Mouse (Mus musculus) midbrain, embryonic 15.5 days (tissue): ENCODE data around the gene Ppp1r3f. TPM values are rescaled to one million over a fixed set of nuclear protein-coding genes. Genes with fewer than 3 reads are reported as not detected.
A peak's percentile ranks its signal among the peaks of the same experiment; 100 is the strongest.

Source experiments
- ATAC-seq: fragments of 200-750 bp; cut with Nextera tagmentation; replicated peaks from 2 replicates; pipeline ENCODE4 v1.8.0; 2017; ENCODE audit warnings: moderate TSS enrichment
- H3K27ac ChIP-seq: fragments of 300-500 bp; sonication (generic); 2 replicates; pipeline ENCODE4 v1.5.1; 2015; ENCODE audit warnings: mild to moderate bottlenecking, inconsistent platforms
- H3K27me3 ChIP-seq: fragments of 300-500 bp; sonication (generic); replicated peaks from 2 replicates; pipeline ENCODE4 v1.6.1; 2015; ENCODE audit warnings: inconsistent platforms
- H3K36me3 ChIP-seq: fragments of 300-500 bp; sonication (generic); replicated peaks from 2 replicates; pipeline ENCODE4 v1.6.1; 2015; ENCODE audit warnings: inconsistent platforms
- H3K4me1 ChIP-seq: fragments of 300-500 bp; sonication (generic); 2 replicates; pipeline ENCODE4 v1.6.1; 2015; ENCODE audit warnings: inconsistent platforms
- H3K4me2 ChIP-seq: fragments of 300-500 bp; sonication (generic); 2 replicates; pipeline ENCODE4 v1.6.1; 2015; ENCODE audit warnings: inconsistent platforms, mild to moderate bottlenecking, moderate library complexity
- H3K4me3 ChIP-seq: fragments of 300-500 bp; sonication (generic); 2 replicates; pipeline ENCODE4 v1.5.1; 2015; ENCODE audit warnings: mild to moderate bottlenecking, inconsistent platforms
- H3K9ac ChIP-seq: fragments of 300-500 bp; sonication (generic); 2 replicates; pipeline ENCODE4 v1.6.1; 2015; ENCODE audit warnings: mild to moderate bottlenecking, inconsistent platforms
- H3K9me3 ChIP-seq: fragments of 300-500 bp; sonication (generic); 2 replicates; pipeline ENCODE4 v1.6.1; 2016; ENCODE audit warnings: inconsistent platforms
- WGBS: fragments of 180-500 bp; shearing (Covaris S2); methylation state at CpG from one replicate; pipeline ENCODE4 v1.1.7; 2015; ENCODE audit warnings: mixed read lengths; 5-methylcytosine and 5-hydroxymethylcytosine counted together
- polyA plus RNA-seq: library from polyadenylated mRNA; unstranded; fragments of >200 nt; fragmentation: Nextera tagmentation; extraction: Ambion mirVana; gene quantifications from 2 replicates; pipeline ENCODE4 v1.2.1, GENCODE M21; 2015

Gene Ppp1r3f
- polyA plus RNA-seq, 1 experiment from 2014 or later = 7.5 TPM

- Histone ChIP-seq H3K4me3 (no peak overlapping the region), H3K36me3 (no peaks in the 10 kb centered on the region), H3K27me3 (no peaks in the 10 kb centered on the region), H3K9me3 (no peaks in the 10 kb centered on the region), H3K4me1 (no peaks in the 10 kb centered on the region), H3K4me2 (no peak overlapping the region), H3K27ac (no peak overlapping the region), H3K9ac (no peak overlapping the region)
- WGBS = 98% methylated on average over 2 of the region's 2 CpGs
- no peak for ATAC-seq
Measured at GRCm38 (mm10) chrX:7581151-7581550, 7.1 kb upstream of the Ppp1r3f start.

- Histone ChIP-seq H3K4me1 (peaks cover 24% of the 10 kb centered on the region), H3K27me3 (no peaks in the 10 kb centered on the region), H3K4me2 (peak overlapping the region; percentile 46), H3K9me3 (no peaks in the 10 kb centered on the region), H3K9ac (no peak overlapping the region), H3K36me3 (no peaks in the 10 kb centered on the region), H3K4me3 (peak overlapping the region; percentile 54), H3K27ac (peak overlapping the region; percentile 93)
- ATAC-seq = peak; percentile 15
- WGBS = 22% methylated on average over 6 of the region's 6 CpGs
Measured at GRCm38 (mm10) chrX:7574885-7575231, 775 bp upstream of the Ppp1r3f start.

GRCm38 (mm10) chrX:7573176-7574086 is 652 bp downstream of the Ppp1r3f start, which contains the start of gene Foxp3:
Gene Foxp3, plus strand, starts transcription at chrX:7573644.
- peak; percentile 8 for ATAC-seq
- peak within 1 kb of the TSS; percentile 93 for H3K27ac ChIP-seq
- 44% methylated on average over 69 of the region's 72 CpGs for WGBS
- H3K9ac ChIP-seq = peak within 1 kb of the TSS; percentile 65
- H3K4me1 ChIP-seq = peaks cover 24% of the 10 kb centered on the region
- peak within 1 kb of the TSS; percentile 65 for H3K4me2 ChIP-seq
- no peaks in the 10 kb centered on the region for H3K9me3 ChIP-seq
- no peaks in the 10 kb centered on the region for H3K36me3 ChIP-seq
- H3K4me3 ChIP-seq = peak within 1 kb of the TSS; percentile 54
- no peaks in the 10 kb centered on the region for H3K27me3 ChIP-seq

GRCm38 (mm10) chrX:7572466-7572865 is 1.6 kb downstream of the Ppp1r3f start:
- H3K27me3 ChIP-seq = no peaks in the 10 kb centered on the region
- H3K9me3 ChIP-seq = no peaks in the 10 kb centered on the region
- H3K4me1 ChIP-seq = peaks cover 24% of the 10 kb centered on the region
- peak overlapping the region; percentile 54; the same call in 1 of the 2 replicates for H3K4me3 ChIP-seq
- H3K27ac ChIP-seq = no peak overlapping the region
- H3K9ac ChIP-seq = no peak overlapping the region
- no peaks in the 10 kb centered on the region for H3K36me3 ChIP-seq
- no peak for ATAC-seq
- peak overlapping the region; percentile 65 for H3K4me2 ChIP-seq
- 85% methylated on average over 10 of the region's 10 CpGs for WGBS

- Histone ChIP-seq H3K4me1 (peaks cover 24% of the 10 kb centered on the region), H3K9me3 (no peaks in the 10 kb centered on the region), H3K27me3 (no peaks in the 10 kb centered on the region), H3K27ac (no peak overlapping the region), H3K9ac (no peak overlapping the region), H3K4me3 (no peak overlapping the region), H3K4me2 (no peak overlapping the region), H3K36me3 (no peaks in the 10 kb centered on the region)
- WGBS = 93% methylated on average over 9 of the region's 9 CpGs
- ATAC-seq = no peak
Measured at GRCm38 (mm10) chrX:7571565-7572136, 2.4 kb downstream of the Ppp1r3f start.

GRCm38 (mm10) chrX:7570481-7571175 is 3.5 kb downstream of the Ppp1r3f start:
- Histone ChIP-seq H3K27me3 (no peaks in the 10 kb centered on the region), H3K9me3 (no peaks in the 10 kb centered on the region), H3K4me2 (no peak overlapping the region), H3K27ac (no peak overlapping the region), H3K4me3 (no peak overlapping the region), H3K4me1 (peaks cover 24% of the 10 kb centered on the region), H3K36me3 (no peaks in the 10 kb centered on the region), H3K9ac (no peak overlapping the region)
- 61% methylated on average over 7 of the region's 7 CpGs for WGBS
- no peak for ATAC-seq

GRCm38 (mm10) chrX:7567491-7567890 is 6.6 kb downstream of the Ppp1r3f start:
- no peaks in the 10 kb centered on the region for H3K27me3 ChIP-seq
- 73% methylated on average over 9 of the region's 9 CpGs for WGBS

GRCm38 (mm10) chrX:7566352-7566751 is 7.7 kb downstream of the Ppp1r3f start:
- H3K27me3 ChIP-seq = no peaks in the 10 kb centered on the region
- ATAC-seq = no peak

More at GRCm38 (mm10) chrX:7567491-7567890, 6.6 kb downstream of the Ppp1r3f start:
- ATAC-seq = no peak
- no peak overlapping the region for H3K27ac ChIP-seq
- no peak overlapping the region for H3K9ac ChIP-seq
- H3K9me3 ChIP-seq = no peaks in the 10 kb centered on the region
- no peaks in the 10 kb centered on the region for H3K36me3 ChIP-seq
- peaks cover 10% of the 10 kb centered on the region for H3K4me1 ChIP-seq
- no peak overlapping the region for H3K4me3 ChIP-seq
- H3K4me2 ChIP-seq = no peak overlapping the region

GRCm38 (mm10) chrX:7563076-7563475 is 11.0 kb downstream of the Ppp1r3f start:
- no peak overlapping the region for H3K4me2 ChIP-seq
- H3K27ac ChIP-seq = no peak overlapping the region
- no peak overlapping the region for H3K9ac ChIP-seq
- no peak overlapping the region for H3K4me3 ChIP-seq
- H3K9me3 ChIP-seq = no peaks in the 10 kb centered on the region
- 23% methylated on average over 2 of the region's 2 CpGs for WGBS
- no peaks in the 10 kb centered on the region for H3K36me3 ChIP-seq
- no peaks in the 10 kb centered on the region for H3K27me3 ChIP-seq
- no peak for ATAC-seq
- no peaks in the 10 kb centered on the region for H3K4me1 ChIP-seq

More at GRCm38 (mm10) chrX:7566352-7566751, 7.7 kb downstream of the Ppp1r3f start:
- no peaks in the 10 kb centered on the region for H3K9me3 ChIP-seq
- H3K4me1 ChIP-seq = 0 out of 2 replicates have a peak, but pooled peaks cover 4% of the 10 kb centered on the region
- H3K27ac ChIP-seq = no peak overlapping the region
- H3K36me3 ChIP-seq = no peaks in the 10 kb centered on the region
- WGBS = 86% methylated on average over 6 of the region's 6 CpGs
- no peak overlapping the region for H3K4me3 ChIP-seq
- H3K4me2 ChIP-seq = no peak overlapping the region
- H3K9ac ChIP-seq = no peak overlapping the region

GRCm38 (mm10) chrX:7553474-7553873 is 20.6 kb downstream of the Ppp1r3f start:
- Histone ChIP-seq H3K4me3 (no peak overlapping the region), H3K36me3 (no peaks in the 10 kb centered on the region), H3K4me2 (no peak overlapping the region), H3K27me3 (no peaks in the 10 kb centered on the region), H3K4me1 (no peaks in the 10 kb centered on the region), H3K9ac (no peak overlapping the region), H3K9me3 (no peaks in the 10 kb centered on the region), H3K27ac (no peak overlapping the region)
- ATAC-seq = no peak
- 93% methylated on average over 4 of the region's 4 CpGs for WGBS

- ATAC-seq = no peak
- H3K4me2 ChIP-seq = no peak overlapping the region
- no peak overlapping the region for H3K9ac ChIP-seq
- H3K27me3 ChIP-seq = no peaks in the 10 kb centered on the region
- H3K36me3 ChIP-seq = no peaks in the 10 kb centered on the region
- no peaks in the 10 kb centered on the region for H3K9me3 ChIP-seq
- no peak overlapping the region for H3K27ac ChIP-seq
- no peaks in the 10 kb centered on the region for H3K4me1 ChIP-seq
- 33% methylated on average over 3 of the region's 3 CpGs for WGBS
- H3K4me3 ChIP-seq = no peak overlapping the region
Measured at GRCm38 (mm10) chrX:7524961-7525360, 49.1 kb downstream of the Ppp1r3f start.
